Mouse (Mus musculus): Measurements from ENCODE around the gene Ncapg. TPM values are rescaled to one million over a fixed set of nuclear protein-coding genes. Genes with fewer than 3 reads are reported as not detected.
A peak's percentile ranks its signal among the peaks of the same experiment; 100 is the strongest.
"Not testable (repeated sequence)": the region's sequence is repeated elsewhere in the genome, so short reads cannot be mapped to it uniquely, and the experiment has no call there.

Ncapg gene
- not detected for total RNA-seq (2021)
- long read RNA-seq, experiment 1: 0 reads
- long read RNA-seq, experiment 2: 0 reads

DNA sequence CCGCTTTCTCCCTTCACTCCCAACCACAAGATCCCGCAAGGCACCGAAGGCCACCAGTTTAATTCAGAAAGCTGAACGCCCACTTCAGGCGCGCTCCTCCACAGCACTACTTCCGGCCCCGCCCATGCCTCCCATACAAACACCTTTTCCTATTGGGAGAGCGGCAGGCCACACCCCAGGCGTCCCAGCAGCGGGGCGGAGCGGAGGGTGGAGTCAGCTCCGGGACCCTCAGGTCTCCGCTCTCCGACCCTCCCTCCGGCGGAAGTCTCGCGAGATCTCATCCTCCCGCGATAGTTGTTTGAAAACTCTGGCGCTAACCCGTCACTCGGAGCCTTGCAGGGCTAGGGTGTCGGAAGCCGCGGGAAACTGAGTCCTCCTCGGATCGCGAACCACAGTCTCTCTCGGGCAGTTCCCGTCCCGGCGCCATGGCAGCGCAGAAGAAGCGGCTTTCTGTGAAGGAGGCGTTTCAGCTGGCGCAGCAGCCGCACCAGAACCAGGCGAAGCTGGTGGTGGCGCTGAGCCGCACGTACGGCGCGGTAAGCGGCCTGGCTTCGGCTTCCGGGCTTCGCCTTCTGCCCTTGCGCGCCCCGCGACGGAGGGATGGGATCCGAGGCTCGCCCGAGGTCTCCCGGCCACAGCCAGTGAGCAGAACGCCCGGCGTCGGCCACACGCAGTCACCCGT lies at the start of gene Ncapg:
Gene Ncapg, plus strand, starts transcription at position 322 of the 682 bp plus-strand sequence.
- peak; percentile 99 for DNase-seq (ENCODE audit: low spot score)

DNA sequence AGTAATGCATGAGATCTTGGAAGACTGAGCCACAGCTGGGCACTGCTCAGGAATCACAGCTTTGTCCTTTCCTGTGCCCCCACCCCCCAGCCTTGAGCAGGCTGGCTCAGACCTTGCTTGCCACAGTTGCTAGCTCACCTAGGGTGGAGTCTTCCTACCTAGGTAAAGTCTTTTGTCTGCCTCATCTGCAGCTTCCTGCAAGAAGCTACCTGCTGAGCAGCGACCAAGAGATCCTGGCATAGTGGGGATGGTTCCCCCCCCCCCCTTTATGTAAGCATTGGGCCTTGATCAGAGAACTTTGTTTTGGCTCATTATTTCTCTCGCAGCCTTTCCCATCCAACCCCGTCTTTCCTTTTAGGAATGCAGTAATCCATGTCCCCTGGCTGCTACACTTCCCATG lies 48.2 kb upstream of the Ncapg start:
- DNase-seq (ENCODE audit: low spot score): no peak

DNA sequence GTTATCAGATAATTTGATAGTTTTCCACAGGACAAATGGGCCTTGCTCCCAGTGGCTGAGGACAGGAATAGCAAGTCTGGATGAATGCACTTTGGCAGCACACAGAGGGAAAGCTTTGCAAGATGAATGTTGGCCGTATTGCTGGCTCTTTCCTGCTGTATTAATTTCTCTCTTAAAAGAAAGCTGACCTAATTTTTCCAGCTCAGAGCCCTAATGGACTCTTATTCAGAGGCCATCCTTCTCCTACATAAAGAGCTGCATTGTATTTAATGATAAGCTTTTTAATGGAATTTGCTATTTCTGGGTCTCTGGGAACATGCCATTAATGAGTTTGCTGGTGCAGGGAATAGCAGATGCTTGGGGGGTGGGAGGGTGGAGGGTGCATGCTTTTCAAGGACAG lies 41.9 kb upstream of the Ncapg start:
- peak; percentile 4 for DNase-seq (ENCODE audit: low spot score)

DNA sequence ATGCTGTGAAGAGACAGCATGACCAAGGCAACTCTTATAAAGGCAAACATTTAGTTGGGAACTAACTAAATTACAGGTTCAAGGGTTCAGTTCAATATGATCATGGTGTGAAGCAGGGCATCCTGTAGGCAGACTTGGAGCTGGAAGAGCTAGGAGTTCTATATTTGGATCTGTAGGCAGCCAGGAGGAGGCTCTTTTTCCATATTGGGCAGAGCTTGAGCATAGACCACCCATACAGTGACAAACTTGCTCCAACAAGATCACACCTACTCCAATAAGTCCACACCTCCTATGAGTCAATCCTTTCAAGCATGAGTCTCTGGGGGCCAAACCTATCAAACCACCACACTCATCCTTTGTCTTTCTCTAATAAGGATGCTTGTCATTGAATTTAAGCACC lies 40.2 kb upstream of the Ncapg start:
- no peak for DNase-seq (ENCODE audit: low spot score)

DNA sequence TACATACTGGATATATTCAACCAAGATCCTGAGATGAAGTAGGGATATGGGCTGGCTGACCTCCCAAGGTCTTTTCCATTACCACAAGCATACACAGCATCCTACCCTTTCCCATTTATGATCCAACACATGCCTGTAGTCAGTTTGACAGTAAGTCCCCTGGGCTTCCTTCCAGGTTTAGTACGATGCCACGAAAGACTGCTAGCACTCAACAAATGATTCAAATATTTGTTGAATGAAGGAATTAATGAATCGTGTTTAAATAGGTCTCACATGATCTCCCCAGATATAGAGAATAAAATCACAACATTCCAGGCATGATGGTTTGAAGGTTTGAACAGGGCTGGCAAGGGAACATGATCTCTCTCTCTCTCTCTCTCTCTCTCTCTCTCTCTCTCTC lies 31.3 kb upstream of the Ncapg start:
- no peak for DNase-seq (ENCODE audit: low spot score)

DNA sequence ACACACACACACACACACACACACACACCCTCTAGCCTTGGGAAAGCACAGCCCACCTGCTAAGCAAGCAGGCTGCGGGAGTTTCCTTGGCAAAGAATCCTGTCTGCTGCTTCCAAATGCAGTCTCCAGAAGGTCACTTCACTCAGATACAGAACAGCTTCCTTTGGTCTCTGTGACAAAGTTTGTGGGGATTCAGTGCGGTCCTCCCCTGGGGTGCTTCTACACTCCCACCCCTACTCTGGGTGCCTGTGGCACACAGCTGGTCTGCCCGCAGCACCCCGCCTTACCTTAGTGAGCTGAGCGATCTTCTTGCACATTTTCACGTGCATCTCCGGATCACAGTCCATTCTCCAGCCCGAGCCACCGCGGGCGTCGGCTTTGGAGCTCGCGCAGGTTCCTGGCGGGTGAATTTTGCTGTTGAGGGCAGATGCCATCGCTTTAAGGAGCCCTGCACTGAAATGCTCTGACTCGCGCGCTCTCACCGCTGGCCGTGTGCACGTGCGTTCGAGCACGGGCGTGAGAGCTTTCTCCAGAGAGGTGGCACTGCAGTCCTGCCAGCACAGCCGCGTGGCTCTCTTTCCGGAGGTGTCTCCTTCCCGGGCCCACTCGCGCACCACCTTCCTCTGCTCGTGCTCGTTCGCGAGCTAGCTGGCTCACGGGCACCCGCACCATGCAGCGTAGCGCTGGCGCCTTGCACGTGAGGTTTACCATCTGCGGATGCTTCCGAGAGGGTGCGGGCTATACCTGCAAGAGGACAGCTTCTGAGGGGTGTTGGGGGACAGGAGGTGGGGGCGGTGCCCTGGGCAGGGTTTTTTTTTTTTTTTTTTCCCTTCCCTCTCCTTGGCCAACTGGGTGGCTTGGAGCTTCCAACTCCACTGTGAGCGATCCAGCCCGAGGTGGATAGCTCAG lies 30.7 kb upstream of the Ncapg start, which contains the start of gene Fam184b:
Gene Fam184b, minus strand, starts transcription at position 809 of the 909 bp plus-strand sequence.
- no peak for DNase-seq (ENCODE audit: low spot score)

DNA sequence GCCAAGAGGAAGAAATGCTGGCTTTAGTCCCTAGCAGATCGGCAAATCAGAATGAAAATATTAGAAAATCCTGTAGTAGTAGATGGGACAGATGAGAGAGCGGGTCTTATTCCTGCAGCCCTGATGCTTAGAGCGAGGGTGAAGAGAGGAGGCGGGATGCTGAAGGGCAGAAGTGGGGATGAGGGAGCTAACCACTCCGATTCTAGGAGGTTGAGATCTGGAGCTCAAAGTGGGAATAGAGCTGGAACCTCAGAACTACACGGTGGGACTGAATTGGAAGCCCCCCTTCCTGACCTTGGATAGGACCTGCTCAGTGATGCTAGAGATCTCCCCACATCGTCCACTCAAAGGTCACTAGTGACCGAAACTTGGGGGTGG lies 30.0 kb upstream of the Ncapg start:
- no peak for DNase-seq (ENCODE audit: low spot score)

DNA sequence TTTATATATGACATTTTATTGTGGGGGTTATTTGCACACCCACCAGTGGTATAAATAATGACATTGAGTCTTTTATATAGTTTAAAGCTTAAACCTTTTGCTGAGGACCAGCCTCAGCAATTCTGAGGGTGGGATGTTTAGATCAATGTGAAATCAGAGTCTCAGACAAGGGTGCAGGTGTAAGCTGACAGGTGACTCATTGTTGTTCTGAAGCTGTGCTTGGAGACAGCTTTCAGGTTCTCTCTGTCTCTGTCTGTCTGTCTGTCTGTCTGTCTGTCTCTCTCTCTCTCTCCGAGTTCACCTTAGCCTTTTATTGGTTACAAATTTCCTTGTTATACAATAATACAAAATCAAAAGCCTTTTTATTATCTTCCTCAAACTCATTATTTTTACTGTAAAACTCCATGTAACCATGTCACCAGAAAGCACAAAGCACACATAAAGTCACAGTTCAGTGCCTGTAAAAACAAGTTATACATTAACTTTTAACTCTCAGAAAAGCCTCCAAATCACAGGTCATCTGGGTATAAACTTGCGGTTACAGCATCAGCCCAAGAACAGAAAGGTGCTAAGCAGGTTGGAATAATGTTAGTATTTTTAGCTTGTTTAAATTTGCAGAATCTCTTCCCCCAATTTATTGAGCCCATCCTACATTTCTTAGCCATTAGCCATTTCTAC lies 18.6 kb upstream of the Ncapg start:
- no peak for DNase-seq (ENCODE audit: low spot score)

DNA sequence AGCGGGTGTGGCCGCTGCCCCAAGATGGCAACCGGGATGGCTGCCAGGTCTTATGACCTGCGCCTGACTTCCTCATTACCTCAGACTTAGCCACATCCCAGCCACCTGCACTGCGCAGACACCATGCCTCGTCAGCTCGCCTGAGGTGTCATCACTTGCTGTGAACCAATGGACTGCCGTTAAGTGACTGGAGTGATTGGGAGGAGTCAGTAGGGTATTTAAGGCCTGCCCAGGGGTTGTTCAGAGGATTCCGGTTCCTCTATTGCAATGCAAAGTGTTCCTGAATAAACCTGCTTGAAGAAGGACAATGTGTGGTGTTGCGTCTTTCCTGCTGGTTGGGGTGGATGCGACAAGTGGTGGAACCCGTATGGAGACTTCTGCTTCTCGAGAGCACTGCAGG lies 11.3 kb upstream of the Ncapg start:
- not testable (repeated sequence) for DNase-seq (ENCODE audit: low spot score)

DNA sequence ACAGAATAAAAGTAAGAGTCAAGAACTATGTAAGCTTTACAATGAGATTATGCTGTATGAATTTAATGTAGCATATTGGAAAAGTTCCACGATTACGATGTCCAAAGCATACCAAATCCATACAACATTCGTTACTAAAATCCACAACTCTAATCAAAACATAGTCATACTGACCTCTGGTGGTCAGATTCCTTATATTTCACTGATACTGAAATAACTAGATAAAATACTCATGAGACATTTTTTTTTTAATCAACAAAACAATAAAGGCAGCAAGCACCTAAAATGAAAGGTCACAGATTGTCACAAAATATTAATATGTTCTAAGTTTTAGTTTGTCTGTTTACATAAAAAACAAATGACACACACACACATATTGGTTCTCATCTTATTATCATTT lies 1.4 kb upstream of the Ncapg start:
- peak; percentile 13 for DNase-seq (ENCODE audit: low spot score)

DNA sequence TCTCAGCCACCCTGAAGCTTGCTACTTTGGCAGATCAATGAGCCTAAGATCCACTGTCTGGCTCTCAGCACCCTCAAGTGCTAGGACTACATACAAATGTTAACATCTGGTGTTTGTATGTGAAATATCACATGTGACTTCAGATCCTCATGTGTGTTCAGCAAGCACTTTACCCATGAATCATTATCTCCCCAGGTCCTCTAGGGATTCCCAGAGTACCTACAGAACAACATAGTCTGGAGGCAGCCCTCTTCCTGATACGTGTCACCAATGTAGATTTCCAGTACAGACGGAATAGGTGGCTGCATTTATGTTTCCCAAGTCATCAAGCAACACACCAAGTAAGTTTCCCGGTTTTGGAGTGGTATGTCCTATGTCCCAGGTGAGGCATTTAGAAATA lies 888 bp upstream of the Ncapg start:
- DNase-seq (ENCODE audit: low spot score): no peak

DNA sequence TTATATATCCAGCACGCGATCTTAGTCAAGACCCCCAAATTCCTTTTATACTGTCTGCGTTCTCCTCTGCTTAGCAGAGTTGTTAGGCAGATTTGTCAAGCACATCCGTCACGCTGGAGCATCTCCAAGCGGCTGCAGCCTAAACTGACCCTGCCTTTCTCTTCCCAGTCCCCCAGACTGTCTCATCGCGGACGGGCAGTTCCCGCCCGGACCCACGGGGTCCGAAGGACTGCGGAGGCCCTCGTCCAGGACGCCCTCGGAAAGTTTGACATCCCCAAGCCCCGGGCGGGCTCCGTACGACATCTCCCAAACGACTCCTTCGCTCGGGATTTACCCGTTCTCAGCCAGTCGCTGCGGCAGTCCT lies 503 bp upstream of the Ncapg start:
- DNase-seq (ENCODE audit: low spot score): peak; percentile 2

DNA sequence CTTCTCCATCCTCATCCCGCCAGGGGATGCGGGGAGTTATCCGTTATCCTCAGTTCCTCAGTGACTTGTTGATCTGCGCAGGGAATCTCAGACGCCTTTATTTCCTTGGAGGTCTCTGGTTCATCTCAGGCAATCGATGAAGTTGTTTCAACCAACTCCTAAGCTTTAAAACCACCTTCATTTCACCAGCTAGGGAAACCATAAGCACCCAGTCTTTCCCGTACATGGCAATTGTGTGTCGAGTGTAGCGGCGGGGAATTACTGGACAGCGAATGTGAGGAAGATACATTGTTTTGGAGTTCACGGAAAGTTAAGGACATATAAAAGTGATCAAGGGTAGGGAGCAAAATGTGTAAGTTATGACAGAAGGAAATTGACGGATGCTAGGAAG lies 556 bp downstream of the Ncapg start:
- no peak for DNase-seq (ENCODE audit: low spot score)

DNA sequence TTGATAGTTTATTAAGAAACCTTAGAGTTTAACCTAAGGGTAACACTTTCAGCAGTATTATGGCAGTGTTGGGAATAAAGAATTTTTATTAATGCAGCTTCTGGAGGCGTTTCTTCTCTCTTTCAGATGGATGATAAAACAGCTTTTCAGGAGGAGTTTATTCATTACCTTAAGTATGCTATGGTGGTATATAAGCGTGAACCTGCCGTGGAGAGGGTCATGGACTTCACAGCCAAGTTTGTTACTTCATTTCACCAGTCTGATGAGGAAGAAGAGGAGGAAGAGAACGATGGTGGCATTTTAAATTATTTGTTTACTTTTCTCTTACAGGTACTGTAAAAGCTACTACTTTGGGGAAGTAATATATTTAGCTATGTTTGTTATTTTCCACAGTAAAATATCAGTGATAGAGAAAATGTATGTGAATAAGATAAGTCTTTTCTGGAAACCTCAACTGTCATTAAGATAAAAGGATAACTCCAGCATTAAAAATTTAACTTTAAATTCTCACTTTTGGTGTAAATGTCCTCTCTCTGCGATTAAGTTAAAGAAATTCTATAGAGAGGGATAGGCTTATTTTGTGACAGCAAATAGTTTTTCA lies 1.3 kb downstream of the Ncapg start:
- DNase-seq (ENCODE audit: low spot score): no peak

DNA sequence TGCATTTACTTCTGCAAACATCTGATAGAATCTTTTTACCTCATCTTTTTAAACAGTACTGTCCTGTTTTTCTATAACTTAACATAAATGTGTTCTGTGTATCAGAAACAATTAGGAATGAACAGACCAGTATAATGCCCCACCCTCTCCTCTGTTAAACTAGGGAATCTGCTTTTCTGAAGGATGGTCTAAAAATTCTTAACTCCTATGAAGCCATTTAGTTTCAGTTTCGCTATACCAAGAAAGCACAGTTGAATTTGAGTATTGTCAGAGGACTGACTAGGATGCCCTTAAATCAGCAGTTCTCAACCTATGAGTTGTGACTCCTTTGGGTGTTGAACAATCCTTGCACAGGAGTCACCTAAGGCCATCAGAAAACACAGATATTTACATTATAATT lies 5.3 kb downstream of the Ncapg start:
- DNase-seq (ENCODE audit: low spot score): no peak

DNA sequence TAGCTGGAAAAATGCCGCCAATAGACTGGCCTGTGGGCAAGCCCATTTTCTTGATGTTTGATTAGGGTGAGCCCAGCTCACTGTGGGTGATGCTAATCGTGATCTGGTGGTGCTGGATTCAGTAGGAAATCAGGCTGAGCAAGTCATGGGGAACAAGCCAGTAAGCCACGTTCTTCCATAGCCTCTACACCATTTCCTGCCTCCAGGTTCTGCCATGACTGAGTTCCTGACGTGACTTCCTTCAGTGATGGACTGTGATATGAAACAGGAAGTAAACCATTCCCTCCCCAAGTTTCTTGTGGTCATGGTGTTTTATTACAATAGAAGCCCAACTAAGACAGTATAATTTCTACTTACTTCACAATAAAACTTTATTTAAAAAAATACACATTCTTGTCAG lies 7.9 kb downstream of the Ncapg start:
- no peak for DNase-seq (ENCODE audit: low spot score)

DNA sequence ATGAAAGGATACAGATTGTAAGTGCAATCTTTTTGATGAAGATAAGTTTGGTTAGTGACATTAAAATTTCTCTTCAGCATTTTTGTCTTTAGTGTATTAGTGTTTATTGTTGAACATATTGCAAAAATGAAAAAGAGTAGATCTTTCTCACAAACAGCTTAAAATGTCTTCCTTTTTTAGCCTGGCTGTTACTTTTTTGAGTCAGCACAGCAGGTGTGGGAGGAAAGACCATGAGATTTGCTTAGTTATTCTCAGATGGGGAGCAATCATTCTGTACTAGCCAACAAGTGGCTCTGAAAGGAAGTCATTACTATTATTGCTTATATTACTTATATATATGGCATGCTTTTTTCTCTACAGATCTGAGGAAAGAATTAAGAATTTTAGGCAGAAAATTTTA lies 10.2 kb downstream of the Ncapg start:
- no peak for DNase-seq (ENCODE audit: low spot score)

DNA sequence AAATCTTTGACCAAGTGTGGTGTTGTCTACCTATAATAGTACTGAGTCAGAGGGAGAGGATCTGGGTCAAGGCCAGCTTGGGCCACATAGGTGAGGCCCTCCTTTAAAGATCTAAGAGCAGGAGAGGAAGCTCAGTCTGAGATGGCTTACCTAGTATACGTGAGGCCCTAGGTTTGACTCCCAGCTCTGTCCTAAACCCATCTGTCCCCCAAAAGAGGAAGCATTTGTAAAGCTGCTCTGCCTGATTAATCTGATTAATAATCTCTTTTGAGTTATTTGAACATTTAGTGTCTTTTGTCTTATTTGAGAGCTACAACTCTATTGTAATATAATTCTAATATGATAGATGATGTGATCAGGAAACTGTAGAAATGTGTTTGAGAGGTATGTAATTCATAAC lies 13.7 kb downstream of the Ncapg start:
- DNase-seq (ENCODE audit: low spot score): no peak

DNA sequence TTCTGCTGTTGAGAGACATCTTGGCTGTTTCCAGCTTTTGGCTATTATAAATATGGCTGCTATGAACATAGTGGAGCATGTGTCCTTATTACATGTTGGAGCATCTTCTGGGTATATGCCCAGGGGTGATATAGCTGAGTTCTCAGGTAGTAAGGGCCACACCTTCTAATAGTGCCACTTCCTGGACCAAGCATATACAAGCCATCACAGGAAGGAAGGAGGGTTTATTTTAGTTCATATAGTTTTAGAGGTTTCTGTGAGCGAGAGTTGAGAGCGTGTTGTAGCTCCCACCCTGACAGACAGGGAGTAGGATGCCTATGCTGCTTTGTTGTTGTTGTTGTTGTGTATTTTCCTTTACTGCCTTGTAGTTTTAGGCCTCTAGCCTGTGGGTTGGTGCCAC lies 15.5 kb downstream of the Ncapg start:
- DNase-seq (ENCODE audit: low spot score): no peak

DNA sequence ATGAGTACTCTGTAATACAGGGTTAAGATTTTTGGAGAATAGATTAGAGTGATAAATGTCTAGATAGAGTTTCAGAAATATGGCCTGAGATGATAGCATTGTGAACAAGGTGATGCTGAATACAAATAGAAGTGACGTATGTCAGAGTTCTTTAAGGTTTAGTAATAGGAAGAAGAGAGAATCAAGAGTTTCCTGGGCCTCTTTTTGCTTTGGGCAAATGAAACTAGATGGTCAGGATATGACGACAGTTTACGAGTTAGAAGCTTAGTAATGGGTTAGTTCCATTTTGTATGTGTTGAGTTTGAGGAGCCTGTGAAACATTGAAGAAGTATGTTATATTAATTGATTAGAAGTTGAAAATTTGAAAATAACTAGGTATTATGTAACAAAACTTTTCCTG lies 16.5 kb downstream of the Ncapg start:
- DNase-seq (ENCODE audit: low spot score): no peak

DNA sequence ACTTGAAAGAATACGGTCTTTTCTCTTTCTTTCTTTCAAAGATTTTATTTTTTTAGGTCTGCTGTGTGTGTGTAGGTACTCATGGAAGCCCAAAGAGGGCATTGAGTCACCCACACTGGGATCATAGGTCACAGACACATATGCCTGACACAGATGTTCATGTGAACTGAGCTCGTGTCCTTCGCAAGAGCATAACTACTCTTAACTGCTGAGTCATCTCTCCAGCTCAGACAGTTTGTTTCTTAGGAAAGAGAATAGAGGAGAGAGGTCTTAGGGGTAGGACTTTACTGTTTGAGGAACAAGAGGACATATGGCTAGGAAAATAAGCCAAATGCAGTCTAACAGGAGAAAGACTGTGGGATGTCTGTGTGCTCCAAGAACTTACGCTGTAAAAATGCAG lies 19.4 kb downstream of the Ncapg start:
- no peak for DNase-seq (ENCODE audit: low spot score)

DNA sequence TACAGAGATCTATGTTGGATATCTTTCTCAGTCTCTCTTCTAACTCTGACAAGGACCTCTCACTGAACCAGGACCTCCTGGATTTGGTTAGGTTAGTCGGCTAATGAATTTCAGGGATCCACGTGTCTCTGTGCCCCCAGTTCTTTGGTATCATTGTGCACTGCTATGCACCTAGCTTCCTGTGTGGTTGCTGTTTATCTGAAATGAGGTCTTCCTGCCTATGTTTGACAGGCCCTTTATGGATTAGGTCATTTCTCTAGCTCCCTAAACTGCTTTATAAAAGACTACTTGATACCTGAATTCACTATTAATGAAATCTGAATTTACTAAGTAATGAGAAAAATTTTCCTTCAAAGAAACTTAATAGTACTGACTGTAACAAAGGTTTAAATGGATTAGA lies 21.1 kb downstream of the Ncapg start:
- no peak for DNase-seq (ENCODE audit: low spot score)

Measured in gastrocnemius, adult 18-20 months (tissue).